Mouse (Mus musculus): Measurements from ENCODE around the gene Gm44805. TPM values are rescaled to one million over a fixed set of nuclear protein-coding genes. Genes with fewer than 3 reads are reported as not detected.
A peak's percentile ranks its signal among the peaks of the same experiment; 100 is the strongest.

Gene Gm44805
- polyA plus RNA-seq, 1 experiment from 2014 or later: not detected

- Histone ChIP-seq H3K36me3 (peaks cover 50% of the 10 kb centered on the region), H3K4me1 (replicated peaks) (peaks cover 18% of the 10 kb centered on the region), H3K9me3 (no peaks in the 10 kb centered on the region), H3K9ac (replicated peaks) (no peak overlapping the region), H3K27me3 (no peaks in the 10 kb centered on the region), H3K4me3 (replicated peaks) (no peak overlapping the region), H3K4me2 (replicated peaks) (no peak overlapping the region), H3K27ac (no peak overlapping the region)
- ATAC-seq: no peak
- WGBS: 92% methylated on average over 9 of the region's 9 CpGs
These were observed 32.4 kb upstream of the Gm44805 start for GRCm38 (mm10) chr7:19713598-19713997.

- no peak overlapping the region for H3K9ac ChIP-seq (replicated peaks)
- H3K36me3 ChIP-seq: peaks cover 50% of the 10 kb centered on the region
- H3K4me2 ChIP-seq (replicated peaks): no peak overlapping the region
- no peak for ATAC-seq
- H3K27me3 ChIP-seq: no peaks in the 10 kb centered on the region
- H3K4me3 ChIP-seq (replicated peaks): no peak overlapping the region
- WGBS: 60% methylated on average over 4 of the region's 4 CpGs
- H3K9me3 ChIP-seq: no peaks in the 10 kb centered on the region
- no peak overlapping the region for H3K27ac ChIP-seq
- H3K4me1 ChIP-seq (replicated peaks): peaks cover 18% of the 10 kb centered on the region
These were observed 32.0 kb upstream of the Gm44805 start for GRCm38 (mm10) chr7:19713196-19713595.

GRCm38 (mm10) chr7:19712414-19712813, 31.2 kb upstream of the Gm44805 start:
- Histone ChIP-seq H3K4me2 (replicated peaks) (no peak overlapping the region), H3K9ac (replicated peaks) (no peak overlapping the region), H3K4me3 (replicated peaks) (no peak overlapping the region), H3K4me1 (replicated peaks) (peaks cover 18% of the 10 kb centered on the region), H3K27me3 (no peaks in the 10 kb centered on the region), H3K36me3 (peaks cover 57% of the 10 kb centered on the region), H3K9me3 (no peaks in the 10 kb centered on the region), H3K27ac (no peak overlapping the region)
- 76% methylated on average over 4 of the region's 4 CpGs for WGBS
- no peak for ATAC-seq

- WGBS: 97% methylated on average over 10 of the region's 10 CpGs
- peaks cover 71% of the 10 kb centered on the region for H3K36me3 ChIP-seq
- no peak overlapping the region for H3K27ac ChIP-seq
- no peaks in the 10 kb centered on the region for H3K27me3 ChIP-seq
- no peaks in the 10 kb centered on the region for H3K9me3 ChIP-seq
- H3K4me2 ChIP-seq (replicated peaks): no peak overlapping the region
- H3K9ac ChIP-seq (replicated peaks): no peak overlapping the region
- no peak overlapping the region for H3K4me3 ChIP-seq (replicated peaks)
- H3K4me1 ChIP-seq (replicated peaks): peaks cover 12% of the 10 kb centered on the region
- no peak for ATAC-seq
These were observed 29.4 kb upstream of the Gm44805 start for GRCm38 (mm10) chr7:19710650-19711049.

- no peak overlapping the region for H3K9ac ChIP-seq (replicated peaks)
- no peak for ATAC-seq
- WGBS: 94% methylated on average over 7 of the region's 7 CpGs
- no peaks in the 10 kb centered on the region for H3K9me3 ChIP-seq
- no peaks in the 10 kb centered on the region for H3K27me3 ChIP-seq
- H3K4me1 ChIP-seq (replicated peaks): 0 out of 2 replicates have a peak, but pooled peaks cover 3% of the 10 kb centered on the region
- peaks cover 68% of the 10 kb centered on the region for H3K36me3 ChIP-seq
- H3K27ac ChIP-seq: no peak overlapping the region
- no peak overlapping the region for H3K4me2 ChIP-seq (replicated peaks)
- no peak overlapping the region for H3K4me3 ChIP-seq (replicated peaks)
These were observed 24.0 kb upstream of the Gm44805 start for GRCm38 (mm10) chr7:19705271-19705670.

- Histone ChIP-seq H3K4me3 (replicated peaks) (no peak overlapping the region), H3K9ac (replicated peaks) (no peak overlapping the region), H3K4me2 (replicated peaks) (no peak overlapping the region), H3K27me3 (no peaks in the 10 kb centered on the region), H3K36me3 (peaks cover 60% of the 10 kb centered on the region), H3K27ac (no peak overlapping the region), H3K9me3 (no peaks in the 10 kb centered on the region), H3K4me1 (replicated peaks) (peaks cover 4% of the 10 kb centered on the region)
- WGBS: 95% methylated on average over 4 of the region's 4 CpGs
- ATAC-seq: no peak
These were observed 23.3 kb upstream of the Gm44805 start for GRCm38 (mm10) chr7:19704475-19704874.

GRCm38 (mm10) chr7:19702859-19703555, 21.8 kb upstream of the Gm44805 start:
- no peak overlapping the region for H3K4me3 ChIP-seq (replicated peaks)
- H3K4me2 ChIP-seq (replicated peaks): no peak overlapping the region
- H3K27me3 ChIP-seq: no peaks in the 10 kb centered on the region
- WGBS: 93% methylated on average over 16 of the region's 16 CpGs
- H3K27ac ChIP-seq: no peak overlapping the region
- no peak for ATAC-seq
- no peaks in the 10 kb centered on the region for H3K9me3 ChIP-seq
- H3K9ac ChIP-seq (replicated peaks): no peak overlapping the region; the same call in 1 of the 2 replicates
- peaks cover 19% of the 10 kb centered on the region for H3K4me1 ChIP-seq (replicated peaks)
- peaks cover 47% of the 10 kb centered on the region for H3K36me3 ChIP-seq

- H3K9me3 ChIP-seq: no peaks in the 10 kb centered on the region
- peaks cover 36% of the 10 kb centered on the region for H3K36me3 ChIP-seq
- H3K4me2 ChIP-seq (replicated peaks): no peak overlapping the region
- H3K4me3 ChIP-seq (replicated peaks): no peak overlapping the region
- H3K27me3 ChIP-seq: no peaks in the 10 kb centered on the region
- WGBS: 33% methylated on average over 22 of the region's 22 CpGs
- H3K27ac ChIP-seq: no peak overlapping the region; the same call in 1 of the 2 replicates
- H3K4me1 ChIP-seq (replicated peaks): peaks cover 21% of the 10 kb centered on the region
- peak; percentile 50 for ATAC-seq
- H3K9ac ChIP-seq (replicated peaks): no peak overlapping the region
These were observed 20.0 kb upstream of the Gm44805 start for GRCm38 (mm10) chr7:19701069-19701761.

- Histone ChIP-seq H3K9me3 (no peaks in the 10 kb centered on the region), H3K36me3 (peaks cover 38% of the 10 kb centered on the region), H3K9ac (replicated peaks) (no peak overlapping the region), H3K4me2 (replicated peaks) (no peak overlapping the region), H3K4me1 (replicated peaks) (peaks cover 21% of the 10 kb centered on the region), H3K4me3 (replicated peaks) (no peak overlapping the region), H3K27me3 (no peaks in the 10 kb centered on the region), H3K27ac (no peak overlapping the region; the same call in 1 of the 2 replicates)
- no peak for ATAC-seq
- WGBS: 63% methylated on average over 12 of the region's 12 CpGs
These were observed 19.3 kb upstream of the Gm44805 start for GRCm38 (mm10) chr7:19700299-19701068.

GRCm38 (mm10) chr7:19699827-19700148, 18.6 kb upstream of the Gm44805 start:
- Histone ChIP-seq H3K27me3 (no peaks in the 10 kb centered on the region), H3K9ac (replicated peaks) (no peak overlapping the region), H3K9me3 (no peaks in the 10 kb centered on the region), H3K4me2 (replicated peaks) (0 out of 2 replicates have a peak overlapping the region, but pooled peaks have one; percentile 64), H3K27ac (no peak overlapping the region), H3K36me3 (peaks cover 38% of the 10 kb centered on the region), H3K4me1 (replicated peaks) (peaks cover 21% of the 10 kb centered on the region), H3K4me3 (replicated peaks) (no peak overlapping the region)
- WGBS: 85% methylated on average over 4 of the region's 4 CpGs
- no peak for ATAC-seq

GRCm38 (mm10) chr7:19698907-19699826, 17.9 kb upstream of the Gm44805 start, which contains the start of gene Apoe:
Gene Apoe, minus strand, starts transcription at chr7:19699188.
- H3K4me3 ChIP-seq (replicated peaks): peak within 1 kb of the TSS; percentile 36
- H3K9ac ChIP-seq (replicated peaks): peak within 1 kb of the TSS; percentile 66
- H3K36me3 ChIP-seq: peaks cover 33% of the 10 kb centered on the region
- H3K27ac ChIP-seq: peak within 1 kb of the TSS; percentile 4; the same call in 1 of the 2 replicates
- WGBS: 2% methylated on average over 19 of the region's 20 CpGs
- H3K27me3 ChIP-seq: no peaks in the 10 kb centered on the region
- ATAC-seq: peak; percentile 49; the same call in 1 of the 2 replicates
- H3K9me3 ChIP-seq: no peaks in the 10 kb centered on the region
- peak within 1 kb of the TSS; percentile 64 for H3K4me2 ChIP-seq (replicated peaks)
- peaks cover 21% of the 10 kb centered on the region for H3K4me1 ChIP-seq (replicated peaks)

Measured in midbrain, embryonic 13.5 days (tissue).